In the genomic region with DNA sequence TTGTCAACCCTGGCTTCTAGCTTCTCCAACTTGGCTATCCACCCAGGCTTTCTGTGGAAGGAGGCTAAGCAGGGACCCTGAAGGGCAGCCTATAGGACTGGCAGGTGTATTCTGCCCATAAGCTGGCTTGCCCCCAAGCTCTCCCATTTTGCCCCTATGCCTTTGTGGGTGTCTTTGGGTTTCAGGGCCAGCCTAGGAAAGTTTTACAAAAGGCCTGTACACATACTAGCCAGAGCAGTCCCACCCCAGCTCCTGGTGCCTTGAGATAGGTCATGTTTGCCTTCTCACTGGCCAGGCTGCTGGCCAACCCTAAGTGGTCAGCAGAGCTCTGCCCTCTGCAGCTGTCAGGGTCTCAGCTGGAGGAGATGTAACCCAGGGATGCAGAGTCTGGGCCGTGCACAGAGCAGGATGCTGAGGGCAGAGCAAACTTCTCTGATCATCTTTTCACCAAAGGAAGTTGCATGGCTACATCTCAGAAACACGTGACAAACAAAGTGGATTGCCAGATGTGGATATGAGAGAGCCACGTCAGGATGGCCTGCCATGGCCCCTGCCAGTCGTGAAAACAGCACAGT, we compare ENCODE assay signal across 8 mouse cellular contexts. TPM values are rescaled to one million over a fixed set of nuclear protein-coding genes. Genes with fewer than 3 reads are reported as not detected.
DNase-seq lines count a peak whose midpoint lies in the region; ATAC-seq and TF ChIP-seq lines count a peak whose summit lies in the region.

No protein-coding gene starts in this region.

- no peak for TF ChIP-seq EP300 in heart, postnatal 0 days (IDR thresholded peaks at IDR 0.05; ENCODE audit: low read depth)
- no peak for TF ChIP-seq EP300 in liver, postnatal 0 days (IDR thresholded peaks at IDR 0.05; ENCODE audit: low read depth)

- H3K36me3 ChIP-seq in kidney, postnatal 0 days (ENCODE audit: insufficient read depth, low read length): 0 out of 2 replicates have a peak, but pooled peaks cover 10% of the 10 kb centered on the region
- H3K36me3 ChIP-seq in heart, postnatal 0 days (replicated peaks; ENCODE audit: control insufficient read depth, insufficient read depth, low read length): peaks cover 2% of the 10 kb centered on the region
- peaks cover 7% of the 10 kb centered on the region for H3K36me3 ChIP-seq in liver, postnatal 0 days (replicated peaks; ENCODE audit: insufficient read depth, low read length)

- no peak for DNase-seq in kidney, postnatal 0 days (ENCODE audit: low spot score)
- no peak for DNase-seq in kidney, adult 11 months
- DNase-seq in cerebellum, adult 9-11 months: peak; percentile 74
- no peak for DNase-seq in heart, postnatal 0 days (ENCODE audit: low spot score)
- DNase-seq in liver, postnatal 0 days: peak; percentile 19
- no peak for DNase-seq in frontal cortex, postnatal 36 days (ENCODE audit: low spot score in 2 of 2)
- DNase-seq in kidney, adult 9 months: no peak
- DNase-seq in urinary bladder, postnatal 36 days (ENCODE audit: low spot score in 2 of 2): no peak

- no peaks in the 10 kb centered on the region for H3K27me3 ChIP-seq in kidney, postnatal 0 days (ENCODE audit: insufficient read depth, low read length)
- no peaks in the 10 kb centered on the region for H3K27me3 ChIP-seq in heart, postnatal 0 days (ENCODE audit: control insufficient read depth, insufficient read depth, low read length)
- H3K27me3 ChIP-seq in liver, postnatal 0 days (ENCODE audit: insufficient read depth, low read length): no peaks in the 10 kb centered on the region

- 43% methylated on average over 4 of the region's 4 CpGs for WGBS in kidney, postnatal 0 days
- WGBS in heart, postnatal 0 days: 37% methylated on average over 4 of the region's 4 CpGs
- 51% methylated on average over 4 of the region's 4 CpGs for WGBS in liver, postnatal 0 days (ENCODE audit: insufficient replicate concordance)

- H3K9me3 ChIP-seq in kidney, postnatal 0 days (replicated peaks; ENCODE audit: low read length): no peaks in the 10 kb centered on the region
- no peaks in the 10 kb centered on the region for H3K9me3 ChIP-seq in heart, postnatal 0 days (replicated peaks; ENCODE audit: control insufficient read depth, low read length)
- no peaks in the 10 kb centered on the region for H3K9me3 ChIP-seq in liver, postnatal 0 days (ENCODE audit: low read length)

- H3K27ac ChIP-seq in kidney, postnatal 0 days: peak overlapping the region; percentile 94
- H3K27ac ChIP-seq in heart, postnatal 0 days (ENCODE audit: low read depth): peak overlapping the region; percentile 91
- peak overlapping the region; percentile 79 for H3K27ac ChIP-seq in liver, postnatal 0 days (ENCODE audit: low read depth)

- H3K4me3 ChIP-seq in kidney, postnatal 0 days (replicated peaks; ENCODE audit: low read depth, low read length): peak overlapping the region; percentile 66; the same call in 1 of the 2 replicates
- H3K4me3 ChIP-seq in heart, postnatal 0 days (ENCODE audit: low read depth, low read length): peak overlapping the region; percentile 62
- H3K4me3 ChIP-seq in liver, postnatal 0 days (ENCODE audit: low read depth, low read length): peak overlapping the region; percentile 68

- TF ChIP-seq CTCF in kidney, postnatal 0 days (IDR thresholded peaks at IDR 0.05; ENCODE audit: low read depth): no peak
- TF ChIP-seq CTCF in heart, postnatal 0 days (IDR thresholded peaks at IDR 0.05; ENCODE audit: low read depth): no peak
- no peak for TF ChIP-seq CTCF in liver, postnatal 0 days (IDR thresholded peaks at IDR 0.05; ENCODE audit: low read depth)

- H3K9ac ChIP-seq in kidney, postnatal 0 days (ENCODE audit: low read depth, low read length): peak overlapping the region; percentile 87
- H3K9ac ChIP-seq in heart, postnatal 0 days (replicated peaks; ENCODE audit: low read depth, low read length): peak overlapping the region; percentile 69
- peak overlapping the region; percentile 59; the same call in 1 of the 2 replicates for H3K9ac ChIP-seq in liver, postnatal 0 days (replicated peaks)

- no peak for ATAC-seq in kidney, postnatal 0 days (replicated peaks; ENCODE audit: low FRiP score, low read depth)
- no peak for ATAC-seq in heart, postnatal 0 days (ENCODE audit: insufficient read depth, low read depth)
- ATAC-seq in liver, postnatal 0 days: no peak

- peaks cover 21% of the 10 kb centered on the region for H3K4me1 ChIP-seq in kidney, postnatal 0 days (replicated peaks; ENCODE audit: insufficient read depth, low read length)
- peaks cover 38% of the 10 kb centered on the region for H3K4me1 ChIP-seq in heart, postnatal 0 days (ENCODE audit: control insufficient read depth, insufficient read depth)
- H3K4me1 ChIP-seq in liver, postnatal 0 days (ENCODE audit: insufficient read depth): peaks cover 27% of the 10 kb centered on the region

- peak overlapping the region; percentile 92 for H3K4me2 ChIP-seq in kidney, postnatal 0 days (ENCODE audit: low read length)
- peak overlapping the region; percentile 77 for H3K4me2 ChIP-seq in heart, postnatal 0 days (ENCODE audit: low read depth, low read length)
- H3K4me2 ChIP-seq in liver, postnatal 0 days (ENCODE audit: low read depth, low read length): peak overlapping the region; percentile 86

RNA-seq across cellular contexts. Expression of gene Fasn, which starts 1.0 kb away (rescaled TPM):
- 19.8 and 19.9 TPM in 2 replicates for polyA plus RNA-seq in kidney, postnatal 0 days (2015; fragmentation: Nextera tagmentation; extraction: Ambion mirVana)
- 79.2 and 90.4 TPM in 2 replicates for total RNA-seq in heart, postnatal 0 days (2014; rRNA removed; ENCODE audit: low replicate concordance)
- polyA plus RNA-seq in heart, postnatal 0 days (2015; fragmentation: Nextera tagmentation; extraction: Ambion mirVana): 10.8 and 14.1 TPM in 2 replicates
- 3.8 and 3.9 TPM in 2 replicates for polyA plus RNA-seq in liver, postnatal 0 days (2015; fragmentation: Nextera tagmentation; extraction: Ambion mirVana)

RNA-seq across cellular contexts. Expression of gene Dus1l, which starts 29.2 kb away (rescaled TPM):
- polyA plus RNA-seq in kidney, postnatal 0 days (2015; fragmentation: Nextera tagmentation; extraction: Ambion mirVana): 66.0 and 73.0 TPM in 2 replicates
- total RNA-seq in heart, postnatal 0 days (2014; rRNA removed; ENCODE audit: low replicate concordance): 42.2 and 47.1 TPM in 2 replicates
- polyA plus RNA-seq in heart, postnatal 0 days (2015; fragmentation: Nextera tagmentation; extraction: Ambion mirVana): 35.6 and 40.2 TPM in 2 replicates
- polyA plus RNA-seq in liver, postnatal 0 days (2015; fragmentation: Nextera tagmentation; extraction: Ambion mirVana): 43.8 and 46.8 TPM in 2 replicates

RNA-seq across cellular contexts. Expression of gene Gps1, which starts 41.3 kb away (rescaled TPM):
- 158 and 170 TPM in 2 replicates for polyA plus RNA-seq in kidney, postnatal 0 days (2015; fragmentation: Nextera tagmentation; extraction: Ambion mirVana)
- 120 and 125 TPM in 2 replicates for total RNA-seq in heart, postnatal 0 days (2014; rRNA removed; ENCODE audit: low replicate concordance)
- 94.2 and 94.4 TPM in 2 replicates for polyA plus RNA-seq in heart, postnatal 0 days (2015; fragmentation: Nextera tagmentation; extraction: Ambion mirVana)
- polyA plus RNA-seq in liver, postnatal 0 days (2015; fragmentation: Nextera tagmentation; extraction: Ambion mirVana): 50.8 and 51.9 TPM in 2 replicates

RNA-seq across cellular contexts. Expression of gene Rfng, which starts 41.4 kb away (rescaled TPM):
- 32.4 and 32.6 TPM in 2 replicates for polyA plus RNA-seq in kidney, postnatal 0 days (2015; fragmentation: Nextera tagmentation; extraction: Ambion mirVana)
- total RNA-seq in heart, postnatal 0 days (2014; rRNA removed; ENCODE audit: low replicate concordance): 14.5 and 26.4 TPM in 2 replicates
- 15.3 and 17.0 TPM in 2 replicates for polyA plus RNA-seq in heart, postnatal 0 days (2015; fragmentation: Nextera tagmentation; extraction: Ambion mirVana)
- polyA plus RNA-seq in liver, postnatal 0 days (2015; fragmentation: Nextera tagmentation; extraction: Ambion mirVana): 6.2 and 6.3 TPM in 2 replicates

Comparison
In these comparisons a context has a peak if more than half of its experiments do, and no peak if none do; other contexts are left out.
1. DNase-seq: peak in cerebellum, adult 9-11 months (single experiment) and liver, postnatal 0 days (single experiment); none in kidney, postnatal 0 days (single experiment), kidney, adult 11 months (single experiment), heart, postnatal 0 days (single experiment), frontal cortex, postnatal 36 days (0 of 2), kidney, adult 9 months (single experiment) and urinary bladder, postnatal 36 days (0 of 2).
2. Peak in every context shown above with its lines, with median percentiles within 50 percentile points of each other: H3K27ac ChIP-seq, H3K4me2 ChIP-seq, H3K4me3 ChIP-seq and H3K9ac ChIP-seq.